Mouse (Mus musculus): ENCODE measurements around the gene Pm20d2.

- TF ChIP-seq CTCF (IDR thresholded peaks at IDR 0.05; ENCODE audit: borderline replicate concordance, control insufficient read depth, extremely low read depth, insufficient read depth, low read length, poor library complexity), result peak; percentile 40; the same call in 1 of the 2 replicates
- no peak for TF ChIP-seq POLR2A (IDR thresholded peaks at IDR 0.05; ENCODE audit: control insufficient read depth, extremely low read depth, insufficient read depth, low read length, poor library complexity)
Observed at GRCm38 (mm10) chr4:33208881-33209841, 19.6 kb upstream of the Pm20d2 start, which contains the start of gene Srsf12.
